Mouse (Mus musculus) Patski (cell line): ENCODE measurements at regions not wholly inside any gene's neighbourhood (a gene's known extent, or its start where the extent isn't known, plus 50 kb on each side); places are given as distances from the start of the nearest gene placed in this dataset.
"Not testable (repeated sequence)": the region's sequence is repeated elsewhere in the genome, so short reads cannot be mapped to it uniquely, and the experiment has no call there.

Experiments used
- ATAC-seq: fragments of 100-300 bp; one replicate; pipeline ENCODE4 v1.8.0; 2021
- CTCF ChIA-PET: fragments of 350-600 bp; sonication (Branson Sonifier 250); formaldehyde crosslinking; loops from one replicate; lab custom pipeline; 2022; ENCODE audit warnings: inconsistent platforms; lab: Charles Lee
- POLR2A ChIA-PET: fragments of 350-600 bp; sonication (Branson Sonifier 250); formaldehyde crosslinking; loops from one replicate; lab custom pipeline; 2022; ENCODE audit warnings: antibody characterized with exemption, inconsistent platforms; lab: Charles Lee
- DNase-seq: peaks from one replicate; pipeline ENCODE4 v3.0.0-alpha.2; 2011; ENCODE audit warnings: low read depth, low spot score
- H3K27me3 ChIP-seq: fragments of 371-371 bp; one replicate; pipeline ENCODE4 v1.5.1; 2021
- CTCF ChIP-seq: fragments of 100-300 bp; IDR thresholded peaks from one replicate; pipeline ENCODE4 v1.5.1; 2021
- in situ Hi-C: fragments of 300-500 bp; cut with MboI; formaldehyde crosslinking; loops from 3 replicates; pipeline ENCODE4 v1.11.1; 2018; ENCODE audit warnings: low pct_unique_long_range_greater_than_20kb, mixed read lengths

DNA sequence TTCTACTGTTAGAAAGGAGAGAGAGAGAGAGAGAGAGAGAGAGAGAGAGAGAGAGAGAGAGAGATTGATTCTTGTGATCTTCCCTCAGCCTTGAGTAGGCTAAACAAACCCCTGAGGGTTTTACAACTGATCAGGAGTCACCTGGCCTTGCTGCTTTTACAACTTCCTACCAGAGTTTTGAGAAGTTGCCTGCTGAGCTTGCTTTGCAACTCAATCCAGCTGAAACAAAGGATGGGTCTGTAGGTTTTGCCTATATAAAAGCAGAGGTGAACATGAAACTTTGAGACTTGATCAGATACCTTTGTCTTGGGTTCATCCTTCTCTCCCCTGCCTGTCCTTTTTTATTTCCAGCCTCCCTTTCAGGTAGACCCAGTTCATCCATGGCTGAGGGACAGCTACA lies 631.0 kb downstream of the Brinp3 start:
- ATAC-seq (no peak), DNase-seq (no peak)
- ChIA-PET POLR2A (no interaction called here), CTCF (no interaction called here)
- in situ Hi-C loops = no loop called here
- H3K27me3 ChIP-seq = no peaks in the 10 kb centered on the region
- TF ChIP-seq CTCF = no peak

DNA sequence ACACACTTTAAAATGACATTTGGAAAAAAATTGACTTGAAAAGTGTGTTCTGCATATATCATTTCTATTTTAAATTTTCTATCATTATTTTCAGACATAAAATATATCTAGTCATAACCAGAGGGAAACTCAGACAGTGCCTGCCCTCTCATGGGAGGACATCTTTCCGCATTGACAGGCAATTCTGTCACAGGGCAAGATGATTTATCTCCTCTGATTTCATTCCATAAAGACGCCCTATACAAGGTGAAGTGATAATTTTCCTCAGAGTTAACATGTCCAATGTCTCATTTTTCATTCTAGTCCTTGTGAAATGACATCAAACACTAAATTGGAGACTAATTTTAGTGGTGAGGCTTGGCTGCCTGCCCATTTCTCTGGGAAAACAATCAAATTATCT lies 643.6 kb downstream of the Brinp3 start:
- in situ Hi-C loops = no loop called here
- CTCF ChIA-PET = no interaction called here
- DNase-seq = no peak
- ATAC-seq = no peak
- POLR2A ChIA-PET = no interaction called here
- H3K27me3 ChIP-seq = no peaks in the 10 kb centered on the region
- TF ChIP-seq CTCF = no peak

DNA sequence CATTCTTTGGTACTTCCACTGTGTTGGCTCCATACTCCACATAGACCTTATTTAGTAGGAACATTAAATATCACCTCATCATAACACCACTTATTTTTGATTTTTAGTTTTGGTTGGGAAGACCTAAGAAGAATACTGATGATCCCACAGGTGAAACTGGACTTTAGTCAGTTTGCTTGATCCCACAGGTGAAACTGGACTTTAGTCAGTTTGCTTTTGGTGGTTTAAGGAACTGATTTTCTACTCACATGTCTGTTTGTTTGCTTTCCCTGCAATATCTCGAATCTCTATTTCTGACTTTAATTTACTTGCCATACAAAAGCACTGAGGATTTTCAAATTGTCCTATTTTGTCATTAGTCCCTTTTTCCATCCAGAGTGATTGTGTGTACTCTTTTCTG lies 680.8 kb downstream of the Brinp3 start:
- TF ChIP-seq CTCF = no peak
- DNase-seq (no peak), ATAC-seq (no peak)
- in situ Hi-C loops = no loop called here
- CTCF ChIA-PET = no interaction called here
- POLR2A ChIA-PET = no interaction called here
- H3K27me3 ChIP-seq = no peaks in the 10 kb centered on the region

DNA sequence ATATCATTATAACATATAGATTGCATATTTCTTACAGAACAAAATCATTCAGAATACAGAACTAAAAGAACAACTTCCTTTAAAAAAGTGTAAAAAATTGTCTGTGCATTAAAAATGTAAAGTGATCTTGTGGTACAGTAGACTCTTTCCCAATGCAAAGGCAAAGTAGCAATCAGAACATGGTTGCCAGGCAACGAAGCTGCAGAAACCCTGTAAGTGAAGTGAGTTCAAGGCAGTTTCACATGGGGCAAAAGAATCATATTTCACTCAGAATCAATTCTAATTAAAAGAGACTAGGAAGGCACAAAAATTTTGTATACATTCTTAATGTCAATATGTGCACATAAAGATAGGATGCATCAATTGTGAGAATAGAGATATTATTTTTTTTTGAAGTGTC lies 692.2 kb downstream of the Brinp3 start:
- DNase-seq = no peak
- no peak for TF ChIP-seq CTCF
- POLR2A ChIA-PET = no interaction called here
- in situ Hi-C loops = no loop called here
- CTCF ChIA-PET = no interaction called here
- no peaks in the 10 kb centered on the region for H3K27me3 ChIP-seq
- ATAC-seq = no peak

DNA sequence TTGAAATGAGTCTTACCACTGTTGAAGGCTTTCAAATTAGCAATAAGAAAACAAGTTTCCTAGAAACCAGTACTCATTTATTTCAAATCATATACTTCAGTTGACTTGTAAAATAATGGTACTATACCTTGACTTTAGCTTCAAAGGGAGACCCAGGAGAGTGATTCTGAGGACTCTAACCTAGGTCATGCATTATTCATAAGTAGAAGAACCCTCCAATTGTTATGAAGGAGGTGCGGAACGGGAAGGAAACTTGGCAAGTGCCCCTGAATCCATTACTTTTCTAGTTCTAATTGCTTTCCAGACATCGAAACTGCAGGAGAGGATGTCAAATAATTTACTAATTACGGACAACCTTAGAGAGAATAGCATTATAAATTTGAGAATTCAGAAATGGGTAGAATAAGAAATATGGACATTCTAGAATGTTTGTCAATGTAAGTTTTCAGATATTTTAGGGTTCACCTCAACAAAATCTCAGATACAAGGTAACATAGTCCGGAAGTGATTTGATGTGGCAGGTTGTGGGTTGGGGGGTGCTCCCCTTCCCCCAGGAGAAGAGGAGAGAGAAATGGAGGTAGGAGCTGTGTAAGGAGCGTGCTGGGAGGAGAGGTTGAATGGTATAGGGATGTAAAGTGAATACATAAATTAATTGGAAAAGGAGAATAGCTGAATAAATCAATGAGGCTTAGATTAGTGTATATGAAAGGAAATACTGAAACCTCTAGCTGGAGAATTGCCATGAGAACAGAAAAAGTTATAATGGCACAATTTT lies 692.9 kb downstream of the Brinp3 start:
- ATAC-seq (no peak), DNase-seq (no peak)
- no peak for TF ChIP-seq CTCF
- POLR2A ChIA-PET = no interaction called here
- no peaks in the 10 kb centered on the region for H3K27me3 ChIP-seq
- in situ Hi-C loops = no loop called here
- CTCF ChIA-PET = no interaction called here

DNA sequence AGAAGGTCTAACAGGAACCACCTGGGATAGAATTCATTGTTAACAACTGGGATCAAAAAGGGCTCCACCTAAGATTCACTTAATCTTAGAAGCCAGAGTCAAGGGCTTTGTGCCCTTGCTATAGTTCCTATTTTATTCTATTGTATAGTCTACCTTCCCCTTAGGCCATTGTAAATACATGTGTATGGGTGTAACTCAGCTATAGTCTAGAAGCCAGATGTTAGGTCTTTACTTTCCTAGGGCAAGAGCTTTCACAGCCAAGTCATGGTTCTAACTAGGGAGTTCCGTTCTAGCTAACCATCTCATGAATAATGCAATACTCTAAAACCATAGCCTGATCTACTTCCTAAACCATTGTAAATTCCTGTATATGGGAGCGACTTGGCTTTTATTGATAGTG lies 705.4 kb downstream of the Brinp3 start:
- DNase-seq, POLR2A ChIA-PET, ATAC-seq, H3K27me3 ChIP-seq, CTCF ChIA-PET, in situ Hi-C loops: not testable (repeated sequence)

DNA sequence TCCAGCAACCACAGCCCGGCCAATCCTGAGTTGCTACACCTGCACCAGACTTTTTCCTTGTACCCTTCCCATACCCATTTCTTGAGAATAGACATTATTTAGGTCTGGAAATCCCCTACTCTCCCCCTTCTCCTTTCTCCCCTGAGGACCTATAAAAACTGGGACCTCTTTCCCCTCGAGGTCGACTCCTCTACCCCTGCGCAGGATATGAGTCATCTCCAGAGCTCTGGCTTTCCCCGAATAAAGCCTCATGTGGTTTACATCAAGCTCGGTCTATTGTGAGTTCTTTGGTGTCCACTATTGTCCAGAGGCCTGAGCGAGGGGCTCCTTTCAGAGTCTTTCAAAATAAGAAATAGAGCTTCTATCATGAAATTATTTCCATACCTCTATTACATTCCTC lies 720.3 kb downstream of the Brinp3 start:
- POLR2A ChIA-PET, H3K27me3 ChIP-seq, CTCF ChIA-PET, in situ Hi-C loops, ATAC-seq, DNase-seq: not testable (repeated sequence)

DNA sequence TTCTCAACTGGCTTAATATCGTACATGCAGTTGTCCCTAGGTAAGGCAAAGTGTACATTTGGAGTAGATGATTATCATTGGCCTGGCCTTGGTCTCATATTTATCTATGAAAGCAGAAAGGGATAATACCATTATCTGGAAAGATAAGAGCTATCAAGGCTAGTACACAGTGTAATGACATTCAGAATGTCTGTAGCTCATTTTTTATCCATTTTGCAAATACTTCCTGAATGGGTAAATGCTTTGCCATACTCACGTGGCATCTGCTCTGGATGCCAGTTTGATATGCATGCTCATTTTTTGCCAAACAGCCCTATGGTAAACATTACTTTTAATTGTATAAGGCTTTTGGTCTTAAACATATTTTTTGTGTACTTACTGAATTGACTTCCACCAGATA lies 723.4 kb downstream of the Brinp3 start:
- CTCF ChIA-PET = no interaction called here
- POLR2A ChIA-PET = no interaction called here
- no peak for ATAC-seq
- no peaks in the 10 kb centered on the region for H3K27me3 ChIP-seq
- DNase-seq = no peak
- no peak for TF ChIP-seq CTCF
- in situ Hi-C loops = no loop called here

DNA sequence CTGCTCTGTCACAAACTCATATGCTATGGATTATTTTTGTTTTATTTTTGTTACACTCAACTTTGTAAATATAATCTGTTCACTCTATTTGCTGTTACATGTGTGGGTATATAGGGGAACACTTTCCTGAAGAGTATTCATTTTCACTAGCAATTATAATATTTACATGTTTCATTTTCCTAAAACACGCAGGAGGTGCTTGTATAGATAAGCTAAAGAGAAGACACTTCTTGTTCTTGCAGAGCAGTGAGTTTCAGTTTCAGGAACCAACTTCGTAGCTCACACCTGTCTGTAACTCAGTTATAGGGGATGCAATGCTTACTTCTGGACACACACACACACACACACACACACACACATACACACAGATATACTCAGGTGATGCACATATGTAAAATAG lies 724.9 kb downstream of the Brinp3 start:
- ChIA-PET POLR2A (no interaction called here), CTCF (no interaction called here)
- no peak for DNase-seq
- H3K27me3 ChIP-seq = no peaks in the 10 kb centered on the region
- no peak for TF ChIP-seq CTCF
- no peak for ATAC-seq
- in situ Hi-C loops = no loop called here

DNA sequence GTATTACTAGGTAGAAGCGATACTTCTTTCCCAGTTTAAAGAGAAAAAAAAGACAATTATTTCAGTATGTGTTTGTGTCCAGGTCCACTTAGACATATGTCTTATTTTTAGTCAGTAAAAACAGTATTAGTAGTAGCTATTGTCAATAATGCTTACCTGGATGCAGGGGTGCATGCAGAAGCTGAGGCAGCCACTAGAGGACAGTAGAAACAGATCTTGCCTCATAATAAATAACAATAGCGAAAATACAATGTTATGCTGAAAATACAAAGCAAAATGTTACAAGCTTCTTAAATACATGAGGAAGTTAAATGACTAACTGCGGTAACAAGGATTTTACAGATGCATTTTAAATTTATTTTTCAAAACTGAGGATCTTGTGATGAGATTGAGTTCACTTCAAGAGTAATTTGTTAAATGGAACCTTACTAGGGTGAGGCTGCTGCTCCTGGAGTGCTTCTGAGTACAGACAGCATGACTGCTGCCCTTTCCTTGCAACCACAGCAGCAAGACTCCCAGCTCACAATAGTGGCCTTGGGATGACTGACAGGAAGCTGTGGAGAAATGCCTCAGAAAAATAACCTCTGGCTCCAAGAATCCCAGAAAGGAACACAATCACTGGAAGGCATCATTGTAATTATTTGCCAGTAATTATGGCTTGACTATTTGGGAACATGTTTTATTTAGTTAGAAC lies 728.8 kb downstream of the Brinp3 start:
- DNase-seq (no peak), ATAC-seq (no peak)
- no peaks in the 10 kb centered on the region for H3K27me3 ChIP-seq
- in situ Hi-C loops = no loop called here
- no peak for TF ChIP-seq CTCF
- POLR2A ChIA-PET = no interaction called here
- CTCF ChIA-PET = no interaction called here

DNA sequence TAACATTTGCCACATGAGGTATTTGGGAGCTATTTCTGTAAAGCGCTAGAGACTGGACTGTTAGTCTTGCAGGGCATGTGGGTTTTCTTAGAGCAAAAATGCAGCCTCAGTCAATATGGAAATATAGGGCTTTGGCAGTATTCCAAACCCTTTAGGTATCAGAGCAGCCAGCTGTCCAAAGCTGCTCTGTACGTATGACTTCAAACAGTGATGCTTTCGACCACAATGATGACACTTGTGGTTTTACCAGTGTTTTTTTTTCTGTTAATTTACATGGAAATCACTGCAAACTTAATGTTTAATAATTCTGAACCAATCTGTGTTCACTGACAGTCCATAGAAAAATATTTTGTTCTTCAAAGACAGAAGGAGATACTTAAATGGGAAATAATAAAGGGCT lies 743.0 kb downstream of the Brinp3 start:
- CTCF ChIA-PET = no interaction called here
- H3K27me3 ChIP-seq = no peaks in the 10 kb centered on the region
- ATAC-seq (no peak), DNase-seq (no peak)
- in situ Hi-C loops = no loop called here
- no peak for TF ChIP-seq CTCF
- POLR2A ChIA-PET = no interaction called here

DNA sequence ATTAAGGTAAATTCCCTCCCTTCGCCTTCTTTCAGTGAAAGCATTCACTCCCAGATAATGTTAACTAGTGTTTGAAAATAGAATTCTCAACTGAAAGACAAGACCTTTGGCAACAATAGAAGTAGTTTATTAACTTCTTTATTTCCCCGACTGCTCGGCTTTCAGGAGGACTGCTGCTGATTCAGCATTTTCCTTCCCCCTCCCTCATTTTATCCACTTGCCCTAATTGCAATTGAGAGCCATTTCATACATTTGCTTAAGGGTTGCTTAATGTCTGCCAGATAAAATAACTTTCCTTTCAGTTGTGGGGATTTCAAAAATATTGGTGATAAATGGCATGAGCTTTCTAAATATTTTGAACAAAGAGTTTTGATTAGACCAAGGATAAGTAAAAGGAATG lies 744.5 kb downstream of the Brinp3 start:
- ATAC-seq (no peak), DNase-seq (no peak)
- ChIA-PET POLR2A (no interaction called here), CTCF (no interaction called here)
- no peaks in the 10 kb centered on the region for H3K27me3 ChIP-seq
- no peak for TF ChIP-seq CTCF
- in situ Hi-C loops = no loop called here
